Mouse (Mus musculus) liver, postnatal 0 days (tissue): ENCODE results near the gene Gm21958. TPM values are rescaled to one million over a fixed set of nuclear protein-coding genes. Genes with fewer than 3 reads are reported as not detected.
A peak's percentile ranks its signal among the peaks of the same experiment; 100 is the strongest.

ENCODE experiments used
- ATAC-seq: fragments of 200-750 bp; cut with Nextera tagmentation; 2 replicates; pipeline ENCODE4 v1.8.0; 2017; ENCODE audit warnings: mild to moderate bottlenecking, moderate library complexity
- DNase-seq: peaks from one replicate; pipeline ENCODE4 v3.0.0-alpha.2; 2016
- H3K27ac ChIP-seq: fragments of 300-500 bp; sonication (generic); 2 replicates; pipeline ENCODE4 v1.5.1; 2014; ENCODE audit warnings: antibody characterized with exemption, moderate library complexity, mild to moderate bottlenecking, low read depth
- H3K27me3 ChIP-seq: fragments of 300-500 bp; sonication (generic); 2 replicates; pipeline ENCODE4 v1.6.1; 2014; ENCODE audit warnings: low read length, control low read depth, mixed read lengths; ENCODE audit not compliant: insufficient read depth
- H3K36me3 ChIP-seq: fragments of 300-500 bp; sonication (generic); replicated peaks from 2 replicates; pipeline ENCODE4 v1.6.1; 2014; ENCODE audit warnings: mild to moderate bottlenecking, control low read depth, low read length, moderate library complexity, mixed read lengths; ENCODE audit not compliant: insufficient read depth
- H3K4me1 ChIP-seq: fragments of 300-500 bp; sonication (generic); 2 replicates; pipeline ENCODE4 v1.6.1; 2014; ENCODE audit warnings: antibody characterized with exemption, mild to moderate bottlenecking, control low read depth; ENCODE audit not compliant: insufficient read depth
- H3K4me2 ChIP-seq: fragments of 300-500 bp; sonication (generic); 2 replicates; pipeline ENCODE4 v1.6.1; 2014; ENCODE audit warnings: low read depth, mild to moderate bottlenecking, low read length, moderate library complexity, mixed read lengths
- H3K4me3 ChIP-seq: fragments of 300-500 bp; sonication (generic); 2 replicates; pipeline ENCODE4 v1.5.1; 2014; ENCODE audit warnings: low read depth, low read length
- H3K9ac ChIP-seq: fragments of 300-500 bp; sonication (generic); replicated peaks from 2 replicates; pipeline ENCODE4 v1.6.1; 2014; ENCODE audit warnings: mild to moderate bottlenecking, moderate library complexity
- H3K9me3 ChIP-seq: fragments of 300-500 bp; sonication (generic); 2 replicates; pipeline ENCODE4 v1.6.1; 2016; ENCODE audit warnings: mild to moderate bottlenecking, control low read depth, low read length, mixed read lengths
- CTCF ChIP-seq: sonication (generic); IDR thresholded peaks from 2 replicates; pipeline ENCODE4 v1.5.1; 2016; ENCODE audit warnings: antibody characterized with exemption, low read depth
- EP300 ChIP-seq: IDR thresholded peaks from 2 replicates; pipeline ENCODE4 v1.6.1; 2016; ENCODE audit warnings: antibody characterized with exemption, low read depth, mild to moderate bottlenecking
- WGBS: fragments of 180-500 bp; shearing (Covaris S2); extraction: QIAGEN DNeasy Blood & Tissue Kit; methylation state at CpG from one replicate; pipeline ENCODE4 v1.1.7; 2014; ENCODE audit not compliant: insufficient replicate concordance; 5-methylcytosine and 5-hydroxymethylcytosine counted together
- polyA plus RNA-seq: library from polyadenylated mRNA; unstranded; fragments of >200 nt; fragmentation: Nextera tagmentation; extraction: Ambion mirVana; gene quantifications from 2 replicates; pipeline ENCODE4 v1.2.1, GENCODE M21; 2015

Gene Gm21958
- polyA plus RNA-seq, 1 experiment from 2014 or later = not detected

- H3K4me1 ChIP-seq = peaks cover 8% of the 10 kb centered on the region
- H3K27me3 ChIP-seq = no peaks in the 10 kb centered on the region
- TF ChIP-seq EP300 (no peak), CTCF (no peak)
- 34% methylated on average over 6 of the region's 6 CpGs for WGBS
- no peak overlapping the region for H3K4me3 ChIP-seq
- no peaks in the 10 kb centered on the region for H3K9me3 ChIP-seq
- no peak for ATAC-seq
- 0 out of 2 replicates have a peak overlapping the region, but pooled peaks have one; percentile 16 for H3K4me2 ChIP-seq
- no peak for DNase-seq
- peak overlapping the region; percentile 44; the same call in 1 of the 2 replicates for H3K27ac ChIP-seq
- no peak overlapping the region for H3K9ac ChIP-seq
- H3K36me3 ChIP-seq = no peaks in the 10 kb centered on the region
Measured at GRCm38 (mm10) chr3:54681310-54682204, 32.6 kb downstream of the Gm21958 start.

DNA sequence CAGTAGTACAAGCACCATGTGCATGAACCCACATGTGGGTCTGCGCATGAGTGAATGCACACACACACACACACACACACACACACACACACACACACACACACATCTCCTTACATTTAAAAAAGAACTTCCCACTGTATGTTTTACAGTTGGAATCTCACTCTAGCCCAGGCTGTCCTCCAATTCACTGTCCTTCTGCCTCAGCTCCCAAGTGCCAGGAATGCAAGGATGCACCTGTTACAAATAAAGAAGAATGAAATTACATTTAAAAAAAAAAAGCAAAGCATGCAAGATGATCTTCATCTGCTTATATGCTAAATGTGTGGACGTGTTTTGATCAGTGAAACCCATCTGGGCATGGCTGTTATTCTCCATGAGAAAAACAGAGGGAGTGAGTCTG is 37.3 kb downstream of the Gm21958 start:
- TF ChIP-seq CTCF (no peak), EP300 (no peak)
- WGBS = 81% methylated on average over 2 of the region's 2 CpGs
- no peaks in the 10 kb centered on the region for H3K27me3 ChIP-seq
- ATAC-seq (no peak), DNase-seq (no peak)
- no peak overlapping the region for H3K4me2 ChIP-seq
- H3K4me3 ChIP-seq = no peak overlapping the region
- H3K9ac ChIP-seq = no peak overlapping the region
- H3K9me3 ChIP-seq = no peaks in the 10 kb centered on the region
- H3K4me1 ChIP-seq = peaks cover 7% of the 10 kb centered on the region
- H3K27ac ChIP-seq = no peak overlapping the region
- no peaks in the 10 kb centered on the region for H3K36me3 ChIP-seq

DNA sequence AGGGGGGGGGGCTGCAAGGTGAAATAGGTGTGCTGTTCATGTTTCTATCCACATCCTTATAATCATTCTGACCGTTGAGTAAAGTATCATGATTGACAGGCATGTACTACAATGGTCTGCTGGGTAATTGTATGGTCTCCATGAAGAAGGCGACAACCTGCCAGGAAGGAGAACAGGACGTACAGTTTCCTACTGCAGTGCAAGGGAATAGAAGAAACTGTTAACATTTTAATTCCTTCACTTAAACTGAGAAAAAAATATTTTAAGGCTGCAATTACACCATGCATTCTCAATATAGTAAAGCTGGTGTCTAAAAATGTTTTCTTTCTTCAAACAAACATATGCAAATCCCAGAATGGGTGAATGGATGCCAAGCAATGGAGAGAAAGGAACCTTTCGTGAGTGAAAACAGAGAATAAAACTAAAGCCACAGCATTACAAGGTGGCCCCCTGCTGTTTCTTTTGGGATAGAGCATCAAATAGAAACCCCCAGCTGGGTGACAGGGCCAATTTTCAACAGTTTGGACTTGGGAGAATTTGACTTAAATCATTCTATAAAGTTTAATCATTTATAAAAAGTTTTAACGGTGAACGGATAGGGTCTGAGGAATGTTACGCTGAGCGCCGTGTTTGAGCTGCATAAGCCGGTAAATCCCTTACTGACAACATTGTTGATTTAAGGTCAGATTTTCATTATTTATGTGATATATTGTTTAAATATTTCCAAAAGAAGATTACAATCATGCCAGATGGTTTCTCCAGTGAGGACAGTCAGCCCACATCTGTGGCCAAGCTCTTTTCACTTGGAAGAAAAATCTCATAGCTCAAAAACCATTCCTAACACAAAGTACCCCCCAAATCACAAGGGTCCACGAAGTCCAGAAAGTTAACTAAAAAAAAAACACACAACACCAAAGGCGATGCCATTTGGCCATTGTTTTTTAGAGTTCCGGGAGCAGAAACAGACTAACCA is 41.3 kb downstream of the Gm21958 start:
- DNase-seq = no peak
- no peak overlapping the region for H3K27ac ChIP-seq
- no peaks in the 10 kb centered on the region for H3K36me3 ChIP-seq
- no peak overlapping the region for H3K9ac ChIP-seq
- H3K27me3 ChIP-seq = no peaks in the 10 kb centered on the region
- H3K9me3 ChIP-seq = no peaks in the 10 kb centered on the region
- no peak overlapping the region for H3K4me2 ChIP-seq
- H3K4me1 ChIP-seq = no peaks in the 10 kb centered on the region
- TF ChIP-seq EP300 = no peak
- TF ChIP-seq CTCF = peak; percentile 72
- WGBS = 63% methylated on average over 13 of the region's 13 CpGs
- no peak overlapping the region for H3K4me3 ChIP-seq
- ATAC-seq = no peak

DNA sequence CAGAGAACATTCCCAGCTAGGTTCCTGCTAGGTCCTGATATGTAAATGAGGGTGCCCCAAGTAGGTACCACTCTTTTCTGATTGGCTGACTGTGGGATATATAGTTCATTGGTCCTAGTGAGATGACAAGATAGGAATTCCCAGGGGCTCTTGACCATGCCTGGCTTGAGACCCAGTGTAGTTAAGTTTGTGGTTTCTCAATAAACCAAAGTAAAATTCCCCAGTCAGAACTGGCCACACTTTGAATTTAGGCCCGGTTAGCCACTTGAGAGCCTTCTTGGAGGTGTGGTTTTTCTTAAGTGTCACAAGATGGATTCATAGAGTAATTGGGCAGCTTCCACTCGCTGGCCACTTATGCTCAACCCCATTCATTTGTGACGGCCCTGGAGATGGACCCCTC is 42.0 kb downstream of the Gm21958 start:
- no peak overlapping the region for H3K9ac ChIP-seq
- H3K4me1 ChIP-seq = no peaks in the 10 kb centered on the region
- no peak overlapping the region for H3K27ac ChIP-seq
- H3K4me3 ChIP-seq = no peak overlapping the region
- no peaks in the 10 kb centered on the region for H3K9me3 ChIP-seq
- 63% methylated on average over 3 of the region's 3 CpGs for WGBS
- no peak for DNase-seq
- no peaks in the 10 kb centered on the region for H3K36me3 ChIP-seq
- TF ChIP-seq CTCF (no peak), EP300 (no peak)
- no peak overlapping the region for H3K4me2 ChIP-seq
- H3K27me3 ChIP-seq = no peaks in the 10 kb centered on the region
- no peak for ATAC-seq

DNA sequence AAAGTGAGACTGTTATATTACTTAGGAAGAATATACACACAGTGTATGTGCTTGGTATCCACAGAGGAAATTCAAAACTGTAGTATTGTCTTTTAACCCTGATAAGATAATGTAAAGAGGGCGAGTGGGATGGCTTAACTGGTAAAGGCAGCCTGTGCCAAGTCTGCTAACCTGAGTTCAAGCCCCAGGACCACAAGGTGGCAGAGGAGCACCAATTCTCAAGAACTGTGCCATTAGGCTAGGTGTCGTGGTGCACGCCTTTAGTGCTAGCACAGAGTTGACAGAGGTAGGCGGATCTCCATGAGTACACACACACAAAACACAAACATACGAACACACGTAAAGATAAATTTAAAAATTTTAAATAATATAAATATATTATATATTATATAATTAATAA is 44.6 kb downstream of the Gm21958 start:
- DNase-seq (no peak), ATAC-seq (no peak)
- Histone ChIP-seq H3K9me3 (no peaks in the 10 kb centered on the region), H3K27ac (no peak overlapping the region), H3K9ac (no peak overlapping the region), H3K27me3 (no peaks in the 10 kb centered on the region), H3K4me1 (no peaks in the 10 kb centered on the region), H3K36me3 (no peaks in the 10 kb centered on the region), H3K4me2 (no peak overlapping the region), H3K4me3 (no peak overlapping the region)
- 69% methylated on average over 6 of the region's 6 CpGs for WGBS
- peak; percentile 43 for TF ChIP-seq CTCF
- TF ChIP-seq EP300 = no peak

DNA sequence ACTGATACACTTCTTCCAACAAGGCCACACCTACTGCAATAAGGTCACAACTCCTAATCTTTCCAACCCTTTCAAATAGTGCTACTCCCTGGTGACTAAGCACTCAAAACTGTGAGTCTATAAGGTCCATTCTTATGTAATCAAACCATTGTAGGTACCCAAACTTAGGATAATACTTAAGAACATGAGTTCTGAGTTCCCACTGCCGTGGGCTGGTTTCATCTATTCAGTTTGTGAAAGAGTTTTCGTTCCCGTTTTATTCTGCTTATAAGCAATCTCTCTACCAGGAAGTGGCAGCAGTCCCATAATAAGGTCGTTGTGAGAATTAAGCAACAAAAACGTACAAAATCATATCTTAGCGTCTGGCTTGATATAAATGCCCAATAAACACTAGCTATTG is 45.4 kb downstream of the Gm21958 start:
- no peaks in the 10 kb centered on the region for H3K4me1 ChIP-seq
- WGBS = 58% methylated on average over 6 of the region's 6 CpGs
- H3K27me3 ChIP-seq = no peaks in the 10 kb centered on the region
- TF ChIP-seq CTCF = no peak
- no peak for TF ChIP-seq EP300
- ATAC-seq = no peak
- H3K4me2 ChIP-seq = no peak overlapping the region
- no peaks in the 10 kb centered on the region for H3K36me3 ChIP-seq
- no peak overlapping the region for H3K9ac ChIP-seq
- H3K4me3 ChIP-seq = no peak overlapping the region
- no peak for DNase-seq
- no peak overlapping the region for H3K27ac ChIP-seq
- no peaks in the 10 kb centered on the region for H3K9me3 ChIP-seq
